Comparison of ENCODE assay signal across 8 mouse cellular contexts in genomic region chr19:5460465-5460911, GRCm38 (mm10). TPM values are rescaled to one million over a fixed set of nuclear protein-coding genes. Genes with fewer than 3 reads are reported as not detected.
A peak's percentile ranks its signal among the peaks of the same experiment; 100 is the strongest.
DNase-seq lines count a peak whose midpoint lies in the region; ATAC-seq and TF ChIP-seq lines count a peak whose summit lies in the region.

Gene Fibp, plus strand, starts transcription at chr19:5460615.

- dilution Hi-C loops in CH12.LX (cut with MboI; ENCODE audit: extremely low pct_ligation_motif_present, extremely low pct_unique_long_range_greater_than_20kb, low sequenced_read_pairs): no loop called here

- peaks cover 7% of the 10 kb centered on the region for H3K27me3 ChIP-seq in CH12.LX (replicated peaks)
- peaks cover 15% of the 10 kb centered on the region for H3K27me3 ChIP-seq in forebrain, embryonic 12.5 days
- H3K27me3 ChIP-seq in heart, postnatal 0 days (ENCODE audit: control insufficient read depth, insufficient read depth, low read length): no peaks in the 10 kb centered on the region
- H3K27me3 ChIP-seq in liver, postnatal 0 days (ENCODE audit: insufficient read depth, low read length): 0 out of 2 replicates have a peak, but pooled peaks cover 8% of the 10 kb centered on the region
- no peaks in the 10 kb centered on the region; the same call in 1 of the 2 replicates for H3K27me3 ChIP-seq in neural tube, embryonic 14.5 days (ENCODE audit: control insufficient read depth, insufficient read depth, low read length)

- peak; percentile 60 for ATAC-seq in forebrain, embryonic 12.5 days (ENCODE audit: low FRiP score)
- peak; percentile 53 for ATAC-seq in heart, postnatal 0 days (ENCODE audit: insufficient read depth, low read depth)
- peak; percentile 82 for ATAC-seq in liver, postnatal 0 days
- peak; percentile 59 for ATAC-seq in neural tube, embryonic 14.5 days (ENCODE audit: low read depth)

- H3K36me3 ChIP-seq in CH12.LX (replicated peaks in 1 of 2; ENCODE audit: control insufficient read depth in 1 of 2, insufficient read depth in 1 of 2, low read length in 1 of 2): peaks cover 32 to 43% of the 10 kb centered on the region in 2 experiments
- peaks cover 25% of the 10 kb centered on the region for H3K36me3 ChIP-seq in forebrain, embryonic 12.5 days (replicated peaks)
- H3K36me3 ChIP-seq in heart, postnatal 0 days (replicated peaks; ENCODE audit: control insufficient read depth, insufficient read depth, low read length): peaks cover 24% of the 10 kb centered on the region
- H3K36me3 ChIP-seq in liver, postnatal 0 days (replicated peaks; ENCODE audit: insufficient read depth, low read length): peaks cover 28% of the 10 kb centered on the region
- peaks cover 16% of the 10 kb centered on the region for H3K36me3 ChIP-seq in neural tube, embryonic 14.5 days (ENCODE audit: control insufficient read depth, insufficient read depth, low read length)

- no peaks in the 10 kb centered on the region for H3K9me3 ChIP-seq in CH12.LX (replicated peaks; ENCODE audit: low read length)
- no peaks in the 10 kb centered on the region for H3K9me3 ChIP-seq in forebrain, embryonic 12.5 days
- no peaks in the 10 kb centered on the region for H3K9me3 ChIP-seq in heart, postnatal 0 days (replicated peaks; ENCODE audit: control insufficient read depth, low read length)
- H3K9me3 ChIP-seq in liver, postnatal 0 days (ENCODE audit: low read length): no peaks in the 10 kb centered on the region
- no peaks in the 10 kb centered on the region for H3K9me3 ChIP-seq in neural tube, embryonic 14.5 days (ENCODE audit: control insufficient read depth, low read length)

- DNase-seq in CH12.LX (ENCODE audit: extremely low read depth): peak; percentile 90
- peak; percentile 77 for DNase-seq in c-Kit-positive CD71-positive TER-119-negative erythroid progenitor cells, embryonic 14.5 days (ENCODE audit: low read depth)
- peak; percentile 81 for DNase-seq in heart, postnatal 0 days (ENCODE audit: low spot score)
- peak; percentile 91 to 94 for DNase-seq in kidney, postnatal 4 days
- DNase-seq in liver, postnatal 0 days: peak; percentile 92
- peak; percentile 86 for DNase-seq in testis, postnatal 10 days (ENCODE audit: low spot score)

- peak within 1 kb of the TSS; percentile 85 for H3K9ac ChIP-seq in CH12.LX (ENCODE audit: insufficient read depth, low read depth)
- H3K9ac ChIP-seq in forebrain, embryonic 12.5 days: peak within 1 kb of the TSS; percentile 79
- H3K9ac ChIP-seq in heart, postnatal 0 days (replicated peaks; ENCODE audit: low read depth, low read length): peak within 1 kb of the TSS; percentile 73
- peak within 1 kb of the TSS; percentile 84 for H3K9ac ChIP-seq in liver, postnatal 0 days (replicated peaks)
- peak within 1 kb of the TSS; percentile 76 for H3K9ac ChIP-seq in neural tube, embryonic 14.5 days (replicated peaks; ENCODE audit: low read depth, low read length)

- no peak for TF ChIP-seq EP300 in CH12.LX (IDR thresholded peaks at IDR 0.05; ENCODE audit: low read length)
- TF ChIP-seq EP300 in heart, postnatal 0 days (IDR thresholded peaks at IDR 0.05; ENCODE audit: low read depth): peak; percentile 66; the same call in 1 of the 2 replicates
- TF ChIP-seq EP300 in liver, postnatal 0 days (IDR thresholded peaks at IDR 0.05; ENCODE audit: low read depth): no peak

- H3K4me1 ChIP-seq in CH12.LX (ENCODE audit: control insufficient read depth in 1 of 2, insufficient read depth in 2 of 2): peaks cover 9 to 34% of the 10 kb centered on the region in 2 experiments; a peak in 3 of 4 replicates
- peaks cover 55% of the 10 kb centered on the region for H3K4me1 ChIP-seq in forebrain, embryonic 12.5 days
- peaks cover 28% of the 10 kb centered on the region for H3K4me1 ChIP-seq in heart, postnatal 0 days (ENCODE audit: control insufficient read depth, insufficient read depth)
- peaks cover 34% of the 10 kb centered on the region for H3K4me1 ChIP-seq in liver, postnatal 0 days (ENCODE audit: insufficient read depth)
- H3K4me1 ChIP-seq in neural tube, embryonic 14.5 days (ENCODE audit: control insufficient read depth, insufficient read depth, low read length): peaks cover 36% of the 10 kb centered on the region

- no peak within 1 kb of the TSS; the same call in 1 of the 2 replicates for H3K27ac ChIP-seq in CH12.LX (ENCODE audit: insufficient read depth, low read depth)
- peak within 1 kb of the TSS; percentile 71 for H3K27ac ChIP-seq in forebrain, embryonic 12.5 days
- peak within 1 kb of the TSS; percentile 79 for H3K27ac ChIP-seq in heart, postnatal 0 days (ENCODE audit: low read depth)
- H3K27ac ChIP-seq in liver, postnatal 0 days (ENCODE audit: low read depth): peak within 1 kb of the TSS; percentile 67
- H3K27ac ChIP-seq in neural tube, embryonic 14.5 days (ENCODE audit: low read depth, low read length): peak within 1 kb of the TSS; percentile 24; the same call in 1 of the 2 replicates

- no peak for TF ChIP-seq CTCF in CH12.LX (conservative IDR thresholded peaks at IDR 0.05 in 1 of 2, IDR thresholded peaks at IDR 0.05 in 1 of 2; ENCODE audit: low read depth in 2 of 2, low read length in 2 of 2)
- no peak for TF ChIP-seq CTCF in heart, postnatal 0 days (IDR thresholded peaks at IDR 0.05; ENCODE audit: low read depth)
- no peak for TF ChIP-seq CTCF in liver, postnatal 0 days (IDR thresholded peaks at IDR 0.05; ENCODE audit: low read depth)

- peak within 1 kb of the TSS; percentile 86 to 97 (median 88) for H3K4me3 ChIP-seq in CH12.LX (replicated peaks in 1 of 3; ENCODE audit: low read depth in 2 of 3, low read length in 2 of 3, poor library complexity in 1 of 3)
- peak within 1 kb of the TSS; percentile 75 for H3K4me3 ChIP-seq in forebrain, embryonic 12.5 days (replicated peaks)
- H3K4me3 ChIP-seq in heart, postnatal 0 days (ENCODE audit: low read depth, low read length): peak within 1 kb of the TSS; percentile 79
- H3K4me3 ChIP-seq in liver, postnatal 0 days (ENCODE audit: low read depth, low read length): peak within 1 kb of the TSS; percentile 84
- H3K4me3 ChIP-seq in neural tube, embryonic 14.5 days (ENCODE audit: low read depth, low read length): peak within 1 kb of the TSS; percentile 75

- no peak for TF ChIP-seq RAD21 in CH12.LX (IDR thresholded peaks at IDR 0.05; ENCODE audit: low read depth, low read length)

- peaks cover 12% of the 10 kb centered on the region for H3K79me2 ChIP-seq in CH12.LX (replicated peaks; ENCODE audit: control insufficient read depth, extremely low read depth, insufficient read depth, poor library complexity, severe bottlenecking)

- peak within 1 kb of the TSS; percentile 93 for H3K4me2 ChIP-seq in CH12.LX (ENCODE audit: insufficient read depth, low read depth, poor library complexity, severe bottlenecking)
- peak within 1 kb of the TSS; percentile 90 for H3K4me2 ChIP-seq in forebrain, embryonic 12.5 days
- H3K4me2 ChIP-seq in heart, postnatal 0 days (ENCODE audit: low read depth, low read length): peak within 1 kb of the TSS; percentile 94
- H3K4me2 ChIP-seq in liver, postnatal 0 days (ENCODE audit: low read depth, low read length): peak within 1 kb of the TSS; percentile 96
- H3K4me2 ChIP-seq in neural tube, embryonic 14.5 days (ENCODE audit: low read depth, low read length): peak within 1 kb of the TSS; percentile 94

- TF ChIP-seq POLR2A in CH12.LX (IDR thresholded peaks at IDR 0.05; ENCODE audit: low read depth, low read length): peak; percentile 93

- in situ Hi-C loops in CH12.LX (cut with MboI; ENCODE audit: low pct_ligation_motif_present, low pct_unique_long_range_greater_than_20kb, low sequenced_read_pairs): no loop called here

- WGBS in forebrain, embryonic 12.5 days: under 1% methylated on average over 32 of the region's 32 CpGs
- WGBS in heart, postnatal 0 days: under 1% methylated on average over 32 of the region's 32 CpGs
- under 1% methylated on average over 32 of the region's 32 CpGs for WGBS in liver, postnatal 0 days (ENCODE audit: insufficient replicate concordance)
- WGBS in neural tube, embryonic 14.5 days: under 1% methylated on average over 32 of the region's 32 CpGs

TF ChIP-seq in CH12.LX, 34 proteins besides CTCF, POLR2A, EP300 and RAD21 (continues in another document):
- no peak for TF ChIP-seq ZKSCAN1 (IDR thresholded peaks at IDR 0.05; ENCODE audit: borderline replicate concordance, low read depth, low read length)
- no peak for TF ChIP-seq JUN (IDR thresholded peaks at IDR 0.05; ENCODE audit: insufficient read depth, low read depth, low read length)
- peak; percentile 95 for TF ChIP-seq SIN3A (IDR thresholded peaks at IDR 0.05; ENCODE audit: low read length)
- peak; percentile 64; the same call in 1 of the 2 replicates for TF ChIP-seq ZMIZ1 (IDR thresholded peaks at IDR 0.05; ENCODE audit: low read depth, low read length)
- TF ChIP-seq KAT2A (IDR thresholded peaks at IDR 0.05; ENCODE audit: insufficient replicate concordance, low read length): peak; percentile 79; the same call in 1 of the 2 replicates
- no peak for TF ChIP-seq SMC3 (IDR thresholded peaks at IDR 0.05; ENCODE audit: low read depth, low read length)
- TF ChIP-seq USF1 (IDR thresholded peaks at IDR 0.05; ENCODE audit: low read depth, low read length): no peak
- TF ChIP-seq NELFE (IDR thresholded peaks at IDR 0.05; ENCODE audit: low read depth, low read length): no peak; the same call in none of the 2 replicates
- TF ChIP-seq MAFK (IDR thresholded peaks at IDR 0.05; ENCODE audit: insufficient replicate concordance, low read length): 0 out of 2 replicates have a peak, but pooled peaks have one; percentile 4
- TF ChIP-seq CHD2 (IDR thresholded peaks at IDR 0.05; ENCODE audit: low read length): 0 out of 2 replicates have a peak, but pooled peaks have one; percentile 46
- peak; percentile 73; the same call in 1 of the 2 replicates for TF ChIP-seq IRF4 (IDR thresholded peaks at IDR 0.05; ENCODE audit: low read depth, low read length)
- TF ChIP-seq BHLHE40 (IDR thresholded peaks at IDR 0.05; ENCODE audit: low read depth, low read length): no peak
- TF ChIP-seq TBP (conservative IDR thresholded peaks at IDR 0.05; ENCODE audit: low read depth, low read length): peak; percentile 94
- TF ChIP-seq RCOR1 (conservative IDR thresholded peaks at IDR 0.05; ENCODE audit: low read depth, low read length): peak; percentile 81
- TF ChIP-seq TCF12 (IDR thresholded peaks at IDR 0.05; ENCODE audit: low read depth, low read length): peak; percentile 95
- no peak for TF ChIP-seq ZC3H11A (IDR thresholded peaks at IDR 0.05; ENCODE audit: low read depth, low read length)

RNA-seq across cellular contexts. Expression of gene Fibp, which starts in this region (rescaled TPM):
- total RNA-seq in CH12.LX (2012; rRNA removed) (37.5 and 43.0 TPM in 2 replicates), CH12.LX (2014; rRNA removed) (23.9 and 29.1 TPM in 2 replicates)
- polyA plus RNA-seq in CH12.LX (2012; ENCODE audit: insufficient read length, low read depth): 52.4 and 74.9 TPM in 2 replicates
- 122 and 128 TPM in 2 replicates for polyA plus RNA-seq in forebrain, embryonic 12.5 days (2016; fragmentation: Nextera tagmentation; extraction: Ambion mirVana)
- total RNA-seq in heart, postnatal 0 days (2014; rRNA removed; ENCODE audit: low replicate concordance): 81.6 and 86.4 TPM in 2 replicates
- 142 and 146 TPM in 2 replicates for polyA plus RNA-seq in heart, postnatal 0 days (2015; fragmentation: Nextera tagmentation; extraction: Ambion mirVana)
- polyA plus RNA-seq in liver, postnatal 0 days (2015; fragmentation: Nextera tagmentation; extraction: Ambion mirVana): 35.6 and 35.7 TPM in 2 replicates
- 169 and 179 TPM in 2 replicates for polyA plus RNA-seq in neural tube, embryonic 14.5 days (2014; fragmentation: Nextera tagmentation; extraction: Ambion mirVana)
